Mouse (Mus musculus) lung, embryonic 16.5 days (tissue): ENCODE measurements at regions not wholly inside any gene's neighbourhood (a gene's known extent, or its start where the extent isn't known, plus 50 kb on each side); places are given as distances from the start of the nearest gene placed in this dataset.

ENCODE experiments used
- ATAC-seq: fragments of 200-750 bp; cut with Nextera tagmentation; 2 replicates; pipeline ENCODE4 v1.8.0; 2017; ENCODE audit warnings: low read depth, mild to moderate bottlenecking, moderate library complexity
- H3K27ac ChIP-seq: fragments of 300-500 bp; sonication (generic); 2 replicates; pipeline ENCODE4 v1.5.1; 2014; ENCODE audit warnings: mild to moderate bottlenecking, control low read depth, low read length
- H3K27me3 ChIP-seq: fragments of 300-500 bp; sonication (generic); 2 replicates; pipeline ENCODE4 v1.6.1; 2014; ENCODE audit warnings: low read depth, low read length, mixed read lengths; ENCODE audit not compliant: control insufficient read depth, insufficient read depth
- H3K36me3 ChIP-seq: fragments of 300-500 bp; sonication (generic); 2 replicates; pipeline ENCODE4 v1.6.1; 2014; ENCODE audit warnings: low read length; ENCODE audit not compliant: control insufficient read depth, insufficient read depth
- H3K4me1 ChIP-seq: fragments of 300-500 bp; sonication (generic); replicated peaks from 2 replicates; pipeline ENCODE4 v1.6.1; 2014; ENCODE audit warnings: low read length, mixed read lengths; ENCODE audit not compliant: control insufficient read depth, insufficient read depth
- H3K4me2 ChIP-seq: fragments of 300-500 bp; sonication (generic); 2 replicates; pipeline ENCODE4 v1.6.1; 2014; ENCODE audit warnings: low read depth, low read length, control low read depth
- H3K4me3 ChIP-seq: fragments of 300-500 bp; sonication (generic); 2 replicates; pipeline ENCODE4 v1.5.1; 2014; ENCODE audit warnings: mild to moderate bottlenecking, low read length, control low read depth
- H3K9ac ChIP-seq: fragments of 300-500 bp; sonication (generic); 2 replicates; pipeline ENCODE4 v1.6.1; 2014; ENCODE audit warnings: low read length, control low read depth
- H3K9me3 ChIP-seq: fragments of 300-500 bp; sonication (generic); 2 replicates; pipeline ENCODE4 v1.6.1; 2016; ENCODE audit warnings: low read length; ENCODE audit not compliant: control insufficient read depth
- WGBS: fragments of 180-500 bp; shearing (Covaris S2); extraction: QIAGEN DNeasy Blood & Tissue Kit; methylation state at CpG from one replicate; pipeline ENCODE4 v1.1.7; 2014; 5-methylcytosine and 5-hydroxymethylcytosine counted together

GRCm38 (mm10) chr8:12012769-12013168 is 172.5 kb downstream of the Tex29 start:
- no peaks in the 10 kb centered on the region for H3K36me3 ChIP-seq
- no peak overlapping the region for H3K9ac ChIP-seq
- no peak overlapping the region for H3K4me2 ChIP-seq
- H3K4me1 ChIP-seq: no peaks in the 10 kb centered on the region
- H3K4me3 ChIP-seq: no peak overlapping the region
- no peaks in the 10 kb centered on the region for H3K27me3 ChIP-seq
- H3K9me3 ChIP-seq: no peaks in the 10 kb centered on the region
- 82% methylated on average over 3 of the region's 3 CpGs for WGBS
- H3K27ac ChIP-seq: no peak overlapping the region
- no peak for ATAC-seq

GRCm38 (mm10) chr8:12017750-12018149 is 177.5 kb downstream of the Tex29 start:
- Histone ChIP-seq H3K9me3 (no peaks in the 10 kb centered on the region), H3K4me2 (no peak overlapping the region), H3K36me3 (no peaks in the 10 kb centered on the region), H3K4me1 (no peaks in the 10 kb centered on the region), H3K27me3 (no peaks in the 10 kb centered on the region), H3K27ac (peak overlapping the region; percentile 39; the same call in 1 of the 2 replicates), H3K9ac (no peak overlapping the region), H3K4me3 (no peak overlapping the region)
- 41% methylated on average over 7 of the region's 7 CpGs for WGBS
- ATAC-seq: peak; percentile 79

GRCm38 (mm10) chr8:12019272-12019671 is 179.0 kb downstream of the Tex29 start:
- no peaks in the 10 kb centered on the region for H3K4me1 ChIP-seq
- no peak overlapping the region for H3K4me3 ChIP-seq
- no peak overlapping the region for H3K27ac ChIP-seq
- no peaks in the 10 kb centered on the region for H3K27me3 ChIP-seq
- no peaks in the 10 kb centered on the region for H3K9me3 ChIP-seq
- no peak overlapping the region for H3K9ac ChIP-seq
- no peak for ATAC-seq
- no peaks in the 10 kb centered on the region for H3K36me3 ChIP-seq
- H3K4me2 ChIP-seq: no peak overlapping the region
- 88% methylated on average over 9 of the region's 9 CpGs for WGBS

GRCm38 (mm10) chr8:12023669-12024390 is 183.6 kb downstream of the Tex29 start:
- Histone ChIP-seq H3K4me1 (no peaks in the 10 kb centered on the region), H3K4me3 (no peak overlapping the region), H3K9me3 (peaks cover 2% of the 10 kb centered on the region), H3K9ac (no peak overlapping the region), H3K4me2 (no peak overlapping the region), H3K27me3 (no peaks in the 10 kb centered on the region), H3K27ac (no peak overlapping the region), H3K36me3 (no peaks in the 10 kb centered on the region)
- peak; percentile 43; the same call in 1 of the 2 replicates for ATAC-seq
- 60% methylated on average over 4 of the region's 4 CpGs for WGBS

GRCm38 (mm10) chr8:12030363-12031116 is 190.3 kb downstream of the Tex29 start:
- Histone ChIP-seq H3K4me2 (no peak overlapping the region), H3K27me3 (no peaks in the 10 kb centered on the region), H3K4me1 (peaks cover 18% of the 10 kb centered on the region; the same call in 1 of the 2 replicates), H3K9me3 (peaks cover 2% of the 10 kb centered on the region), H3K9ac (no peak overlapping the region), H3K4me3 (no peak overlapping the region), H3K27ac (no peak overlapping the region), H3K36me3 (no peaks in the 10 kb centered on the region)
- no peak for ATAC-seq
- WGBS: 38% methylated on average over 22 of the region's 22 CpGs

- no peak overlapping the region for H3K9ac ChIP-seq
- ATAC-seq: peak; percentile 81
- H3K4me3 ChIP-seq: no peak overlapping the region
- H3K27me3 ChIP-seq: no peaks in the 10 kb centered on the region
- peak overlapping the region; percentile 36 for H3K27ac ChIP-seq
- peaks cover 18% of the 10 kb centered on the region; the same call in 1 of the 2 replicates for H3K4me1 ChIP-seq
- 25% methylated on average over 3 of the region's 3 CpGs for WGBS
- no peaks in the 10 kb centered on the region for H3K36me3 ChIP-seq
- no peak overlapping the region for H3K4me2 ChIP-seq
- peaks cover 2% of the 10 kb centered on the region for H3K9me3 ChIP-seq
Observed at GRCm38 (mm10) chr8:12031796-12032195, 191.5 kb downstream of the Tex29 start.

GRCm38 (mm10) chr8:12032386-12032785 is 192.1 kb downstream of the Tex29 start:
- Histone ChIP-seq H3K27me3 (no peaks in the 10 kb centered on the region), H3K4me2 (no peak overlapping the region), H3K9ac (no peak overlapping the region), H3K4me1 (peaks cover 18% of the 10 kb centered on the region; the same call in 1 of the 2 replicates), H3K36me3 (no peaks in the 10 kb centered on the region), H3K4me3 (no peak overlapping the region), H3K9me3 (peaks cover 2% of the 10 kb centered on the region), H3K27ac (peak overlapping the region; percentile 36)
- 49% methylated on average over 3 of the region's 3 CpGs for WGBS
- ATAC-seq: no peak

GRCm38 (mm10) chr8:12036349-12036748 is 196.1 kb downstream of the Tex29 start:
- H3K4me3 ChIP-seq: no peak overlapping the region
- H3K27ac ChIP-seq: no peak overlapping the region
- WGBS: 60% methylated on average over 3 of the region's 3 CpGs
- ATAC-seq: no peak
- H3K4me1 ChIP-seq: peaks cover 9% of the 10 kb centered on the region; the same call in 1 of the 2 replicates
- H3K4me2 ChIP-seq: no peak overlapping the region
- no peak overlapping the region for H3K9ac ChIP-seq
- H3K36me3 ChIP-seq: no peaks in the 10 kb centered on the region
- H3K27me3 ChIP-seq: no peaks in the 10 kb centered on the region
- no peaks in the 10 kb centered on the region for H3K9me3 ChIP-seq

GRCm38 (mm10) chr8:12040924-12041323 is 200.7 kb downstream of the Tex29 start:
- peak overlapping the region; percentile 17; the same call in 1 of the 2 replicates for H3K9ac ChIP-seq
- H3K36me3 ChIP-seq: no peaks in the 10 kb centered on the region
- H3K27ac ChIP-seq: peak overlapping the region; percentile 57
- WGBS: 46% methylated on average over 3 of the region's 3 CpGs
- no peak for ATAC-seq
- peak overlapping the region; percentile 30 for H3K4me2 ChIP-seq
- no peaks in the 10 kb centered on the region for H3K27me3 ChIP-seq
- no peak overlapping the region for H3K4me3 ChIP-seq
- no peaks in the 10 kb centered on the region for H3K4me1 ChIP-seq
- no peaks in the 10 kb centered on the region for H3K9me3 ChIP-seq
